Mouse (Mus musculus) pancreas, adult 10 weeks (tissue): ENCODE measurements around the gene Olfr1466. TPM values are rescaled to one million over a fixed set of nuclear protein-coding genes. Genes with fewer than 3 reads are reported as not detected.

ENCODE experiments used
- polyA plus RNA-seq: library from polyadenylated mRNA; stranded (reverse); fragments of 350-450 nt; fragmentation: Illumina TruSeq; extraction: RNeasy Lipid Tissue Mini Kit (QIAGEN cat#74804); gene quantifications from one replicate; pipeline ENCODE4 v1.2.3, GENCODE M21; 2015; ENCODE audit warnings: low read depth, low replicate concordance; ENCODE audit not compliant: insufficient read depth

The Olfr1466 gene
- polyA plus RNA-seq: not detected

DNA sequence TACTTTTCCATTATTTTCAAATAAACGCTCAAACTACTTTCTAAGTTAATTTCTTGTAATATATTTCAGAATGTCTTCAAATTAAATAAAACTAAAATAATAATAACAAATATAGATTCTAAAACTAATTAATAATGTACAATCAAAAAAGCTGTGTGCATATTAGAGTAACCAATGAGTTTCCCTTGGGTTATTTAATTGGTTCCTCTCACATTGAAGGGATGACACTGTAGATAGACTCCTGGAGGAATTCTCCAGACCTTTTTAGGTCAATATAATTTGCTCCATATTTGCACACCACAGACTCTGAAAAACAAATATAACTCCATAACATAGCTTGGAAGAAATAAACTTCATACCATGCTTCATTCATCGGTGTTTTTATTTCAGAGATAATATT lies at the start of gene Olfr1466:
TSS of gene Olfr1466 (plus strand) at position 301 of the 400 bp plus-strand sequence.

DNA sequence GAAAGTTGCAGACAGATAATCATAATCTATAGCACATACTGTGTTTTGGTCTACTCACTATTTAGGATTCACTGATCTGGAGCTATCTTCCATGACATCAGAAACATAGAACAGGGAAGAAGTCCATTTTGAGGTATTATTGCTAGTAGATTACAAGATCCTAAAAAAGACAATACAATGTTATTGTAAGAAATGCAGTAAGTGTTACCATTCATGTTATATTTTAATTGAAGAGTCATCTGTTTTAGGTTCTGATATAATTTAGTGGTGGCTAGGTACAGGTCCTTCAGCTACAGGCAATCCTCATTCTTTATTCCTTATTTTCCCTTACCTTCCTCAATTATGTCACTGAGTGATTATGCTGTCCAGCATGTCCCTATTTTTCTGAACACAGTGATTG lies 23.2 kb upstream of the Olfr1466 start, which contains the start of gene Olfr1465:
TSS of gene Olfr1465 (minus strand) at position 101 of the 400 bp plus-strand sequence.

DNA sequence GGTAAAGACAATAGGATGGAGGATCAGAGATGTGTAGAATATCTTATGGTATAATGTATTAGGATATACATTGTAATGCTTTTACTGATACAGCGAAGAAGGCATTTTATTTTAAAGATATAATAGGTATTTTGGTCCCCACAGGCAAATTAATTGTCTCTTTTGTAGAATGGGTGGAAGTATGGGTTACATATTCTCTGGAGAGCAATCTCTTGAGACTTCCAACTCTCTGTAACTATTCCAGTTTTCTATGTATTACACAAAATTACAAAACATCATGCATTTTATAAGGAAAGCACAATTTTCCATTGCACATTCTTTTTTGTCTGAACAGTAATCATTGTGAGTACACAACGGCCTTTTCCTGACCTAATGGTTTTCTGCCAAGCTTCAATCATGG lies 23.3 kb downstream of the Olfr1466 start, which contains the start of gene Olfr1467:
TSS of gene Olfr1467 (plus strand) at position 301 of the 400 bp plus-strand sequence.

Other genes starting within 250 kb of the Olfr1466 start
- gene Olfr1457, start 241.0 kb upstream of the Olfr1466 start, polyA plus RNA-seq: not detected
- not detected for gene Olfr1458, start 232.1 kb upstream of the Olfr1466 start, polyA plus RNA-seq
- gene Olfr1459, start 189.3 kb upstream of the Olfr1466 start, polyA plus RNA-seq: not detected
- gene Olfr1461, start 175.9 kb upstream of the Olfr1466 start, polyA plus RNA-seq: not detected
- not detected for gene Olfr1462, start 153.1 kb upstream of the Olfr1466 start, polyA plus RNA-seq
- not detected for gene Olfr1463, start 107.5 kb upstream of the Olfr1466 start, polyA plus RNA-seq
- not detected for gene Olfr1465, start 23.3 kb upstream of the Olfr1466 start, polyA plus RNA-seq
- not detected for gene Olfr1467, start 23.4 kb downstream of the Olfr1466 start, polyA plus RNA-seq
- gene Olfr1469, start 69.0 kb downstream of the Olfr1466 start, polyA plus RNA-seq: not detected
- gene Olfr1471, start 104.5 kb downstream of the Olfr1466 start, polyA plus RNA-seq: not detected
- gene Olfr1472, start 117.2 kb downstream of the Olfr1466 start, polyA plus RNA-seq: not detected
- not detected for gene Olfr1474, start 130.7 kb downstream of the Olfr1466 start, polyA plus RNA-seq
- gene Olfr1475, start 141.3 kb downstream of the Olfr1466 start, polyA plus RNA-seq: not detected
- not detected for gene Olfr1477, start 161.7 kb downstream of the Olfr1466 start, polyA plus RNA-seq
- gene Olfr1480, start 189.1 kb downstream of the Olfr1466 start, polyA plus RNA-seq: not detected
- not detected for gene Olfr1484, start 244.6 kb downstream of the Olfr1466 start, polyA plus RNA-seq